Mouse (Mus musculus): ENCODE measurements at regions not wholly inside any gene's neighbourhood (a gene's known extent, or its start where the extent isn't known, plus 50 kb on each side); places are given as distances from the start of the nearest gene placed in this dataset.

DNA sequence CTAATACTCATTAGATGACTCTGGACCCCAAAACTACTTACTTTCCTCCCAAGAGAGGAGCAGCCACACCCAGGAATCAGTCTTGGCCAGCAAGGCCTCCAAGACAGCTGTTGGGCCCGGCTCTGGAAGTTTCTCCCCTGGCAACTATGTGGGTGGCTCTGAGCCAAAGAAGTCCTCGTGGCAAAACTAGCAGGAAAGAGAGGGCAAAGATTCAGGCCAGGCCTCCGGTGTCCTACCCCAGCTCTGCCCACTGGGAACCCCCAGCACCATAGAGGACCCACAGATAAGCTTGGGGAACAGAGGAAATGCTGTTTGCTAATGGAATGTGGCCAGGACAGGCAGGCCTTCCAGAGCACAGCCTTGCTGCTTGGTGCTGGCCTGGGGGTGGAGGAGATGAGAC, 51.9 kb upstream of the Kdm8 start:
- no peak for DNase-seq (ENCODE audit: low read depth, low spot score)

GRCm38 (mm10) chr7:125393228-125393627, 51.2 kb upstream of the Kdm8 start:
- DNase-seq (ENCODE audit: low read depth, low spot score): no peak

DNA sequence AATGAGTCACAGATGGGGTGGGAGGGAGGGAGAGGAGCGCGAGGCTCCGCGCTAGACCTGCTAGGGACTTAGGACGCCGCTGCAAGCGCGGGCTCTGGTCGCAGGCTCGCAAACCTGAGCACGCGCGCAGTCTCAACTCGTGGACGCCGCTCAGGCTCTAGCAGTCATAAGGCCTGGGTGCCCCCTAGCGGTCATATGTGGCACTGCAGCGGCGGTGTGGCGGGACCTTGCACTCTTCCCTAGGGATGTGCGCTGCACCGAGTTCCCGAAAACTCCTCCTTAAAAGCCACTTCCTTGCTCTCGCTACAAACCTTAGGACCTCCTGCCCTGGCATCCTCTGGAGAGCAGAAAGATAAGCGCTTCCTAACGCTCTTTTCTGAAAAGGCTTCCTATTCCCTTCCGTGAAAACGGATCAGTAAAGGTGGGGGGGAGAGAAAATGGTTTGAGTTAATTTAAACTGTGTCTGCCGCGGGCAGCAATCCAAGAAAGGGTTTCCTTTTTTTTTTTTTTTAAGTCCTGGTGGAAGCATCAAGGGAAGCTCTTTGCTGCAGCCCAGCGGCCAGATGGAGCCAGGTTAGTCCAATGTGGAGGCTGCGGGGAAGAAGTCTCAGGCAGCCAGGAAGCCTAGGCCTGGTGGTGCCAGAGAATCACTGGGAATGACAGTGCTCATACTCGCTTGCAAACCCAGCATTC, 50.7 kb upstream of the Kdm8 start:
- DNase-seq (ENCODE audit: low read depth, low spot score): peak; percentile 56

All from c-Kit-negative CD71-positive TER-119-positive erythroid progenitor cells, embryonic 14.5 days (primary cell).